Mouse (Mus musculus) heart, postnatal 0 days (tissue): ENCODE data around the gene Pla2g12a. TPM values are rescaled to one million over a fixed set of nuclear protein-coding genes. Genes with fewer than 3 reads are reported as not detected.

Source experiments
- ATAC-seq: fragments of 200-750 bp; cut with Nextera tagmentation; 2 replicates; pipeline ENCODE4 v1.8.0; 2017; ENCODE audit warnings: low read depth, moderate number of reproducible peaks, moderate library complexity; ENCODE audit not compliant: insufficient read depth
- DNase-seq: peaks from one replicate; pipeline ENCODE4 v3.0.0-alpha.2; 2016; ENCODE audit warnings: low spot score
- H3K27ac ChIP-seq: fragments of 300-500 bp; sonication (generic); 2 replicates; pipeline ENCODE4 v1.5.1; 2014; ENCODE audit warnings: low read depth, mild to moderate bottlenecking
- H3K27me3 ChIP-seq: fragments of 300-500 bp; sonication (generic); 2 replicates; pipeline ENCODE4 v1.6.1; 2014; ENCODE audit warnings: low read length, mixed read lengths; ENCODE audit not compliant: control insufficient read depth, insufficient read depth
- H3K36me3 ChIP-seq: fragments of 300-500 bp; sonication (generic); replicated peaks from 2 replicates; pipeline ENCODE4 v1.6.1; 2014; ENCODE audit warnings: low read length, mixed read lengths; ENCODE audit not compliant: control insufficient read depth, insufficient read depth
- H3K4me1 ChIP-seq: fragments of 300-500 bp; sonication (generic); 2 replicates; pipeline ENCODE4 v1.6.1; 2014; ENCODE audit warnings: antibody characterized with exemption; ENCODE audit not compliant: control insufficient read depth, insufficient read depth
- H3K4me2 ChIP-seq: fragments of 300-500 bp; sonication (generic); 2 replicates; pipeline ENCODE4 v1.6.1; 2014; ENCODE audit warnings: low read depth, mild to moderate bottlenecking, low read length, moderate library complexity
- H3K4me3 ChIP-seq: fragments of 300-500 bp; sonication (generic); 2 replicates; pipeline ENCODE4 v1.5.1; 2014; ENCODE audit warnings: low read depth, low read length
- H3K9ac ChIP-seq: fragments of 300-500 bp; sonication (generic); replicated peaks from 2 replicates; pipeline ENCODE4 v1.6.1; 2014; ENCODE audit warnings: low read depth, low read length, mixed read lengths
- H3K9me3 ChIP-seq: fragments of 300-500 bp; sonication (generic); replicated peaks from 2 replicates; pipeline ENCODE4 v1.6.1; 2016; ENCODE audit warnings: low read length; ENCODE audit not compliant: control insufficient read depth
- CTCF ChIP-seq: IDR thresholded peaks from 2 replicates; pipeline ENCODE4 v1.5.1; 2016; ENCODE audit warnings: antibody characterized with exemption, control low read depth, low read depth
- EP300 ChIP-seq: IDR thresholded peaks from 2 replicates; pipeline ENCODE4 v1.6.1; 2016; ENCODE audit warnings: antibody characterized with exemption, low read depth
- WGBS: fragments of 180-500 bp; shearing (Covaris S2); extraction: QIAGEN DNeasy Blood & Tissue Kit; methylation state at CpG from one replicate; pipeline ENCODE4 v1.1.7; 2014; 5-methylcytosine and 5-hydroxymethylcytosine counted together
- polyA plus RNA-seq: library from polyadenylated mRNA; unstranded; fragments of >200 nt; fragmentation: Nextera tagmentation; extraction: Ambion mirVana; gene quantifications from 2 replicates; pipeline ENCODE4 v1.2.1, GENCODE M21; 2015
- total RNA-seq: library from RNA; depleted of rRNA; stranded (reverse); fragments of >200 nt; gene quantifications from 2 replicates; pipeline ENCODE4 v1.2.3, GENCODE M21; 2014; ENCODE audit warnings: low replicate concordance

Pla2g12a gene
- total and polyA plus RNA-seq, 2 experiments from 2014 or later = 50.2 to 52.2 TPM

DNA sequence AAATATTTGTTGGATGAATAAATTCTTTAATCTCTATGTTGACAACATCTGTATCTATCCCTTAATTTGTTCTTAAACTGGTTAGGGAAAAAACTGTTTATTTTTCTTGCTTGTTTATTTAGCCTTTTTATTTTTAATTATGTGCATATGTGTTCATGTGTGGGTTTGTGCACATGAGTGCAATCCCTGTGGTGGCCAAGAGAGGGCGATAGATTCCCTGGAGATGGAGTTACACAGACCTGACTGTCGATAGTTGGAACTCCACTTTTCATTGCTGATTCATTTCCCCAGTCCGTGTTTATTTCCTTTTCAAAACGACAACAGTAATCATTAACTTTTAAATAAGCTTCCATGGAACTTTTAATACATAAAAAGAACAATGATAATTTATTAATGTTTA, 54.0 kb downstream of the Pla2g12a start:
- no peak for DNase-seq
- Histone ChIP-seq H3K4me3 (no peak overlapping the region), H3K36me3 (no peaks in the 10 kb centered on the region), H3K27ac (no peak overlapping the region), H3K4me2 (no peak overlapping the region), H3K9me3 (no peaks in the 10 kb centered on the region), H3K27me3 (no peaks in the 10 kb centered on the region), H3K9ac (no peak overlapping the region), H3K4me1 (no peaks in the 10 kb centered on the region)
- ATAC-seq = no peak
- WGBS = 39% methylated on average over 4 of the region's 4 CpGs
- TF ChIP-seq EP300 (no peak), CTCF (peak; percentile 15; the same call in 1 of the 2 replicates)

DNA sequence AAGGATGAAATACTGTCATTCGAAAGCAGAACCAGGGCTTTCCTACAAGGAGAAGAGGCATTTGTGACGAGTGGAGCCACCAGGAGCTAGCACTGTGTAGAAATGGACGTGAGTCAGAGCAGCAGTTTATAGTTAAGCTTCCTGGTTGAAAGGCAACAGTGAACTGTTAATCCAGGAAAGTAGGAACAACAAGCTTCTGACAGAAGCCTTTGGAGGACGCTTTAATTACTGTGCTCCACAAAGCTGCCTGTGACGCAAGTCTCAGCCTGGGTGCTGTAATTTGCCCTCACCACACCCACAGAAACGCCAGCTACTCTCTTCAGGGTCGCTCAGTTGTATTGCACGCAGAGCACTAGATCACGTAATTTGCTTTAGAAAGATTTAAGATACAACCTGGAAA, 58.2 kb downstream of the Pla2g12a start:
- Histone ChIP-seq H3K36me3 (no peaks in the 10 kb centered on the region), H3K4me2 (no peak overlapping the region), H3K9ac (no peak overlapping the region), H3K27me3 (no peaks in the 10 kb centered on the region), H3K27ac (no peak overlapping the region), H3K4me1 (no peaks in the 10 kb centered on the region), H3K4me3 (no peak overlapping the region), H3K9me3 (no peaks in the 10 kb centered on the region)
- no peak for TF ChIP-seq EP300
- TF ChIP-seq CTCF = no peak
- DNase-seq (no peak), ATAC-seq (no peak)
- WGBS = 60% methylated on average over 9 of the region's 9 CpGs

DNA sequence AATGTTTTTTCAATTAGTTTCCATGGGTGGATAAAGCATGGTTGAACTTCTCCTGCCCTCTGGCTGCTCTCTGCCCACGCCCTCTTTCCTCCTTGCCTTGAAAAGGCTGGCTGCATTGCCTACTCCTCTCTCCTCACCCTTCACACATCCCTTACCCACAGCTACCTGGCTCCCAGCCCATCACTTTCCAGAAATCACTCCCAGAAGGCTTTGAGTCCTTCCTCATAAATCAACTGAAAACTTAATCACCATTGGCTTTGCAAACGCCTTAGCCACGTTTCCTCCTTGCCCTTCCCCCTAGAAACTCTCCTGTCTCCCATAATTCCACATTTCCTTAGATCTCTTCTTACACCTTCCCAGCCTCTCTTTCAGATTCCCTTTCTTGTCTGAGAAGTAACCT, 59.4 kb downstream of the Pla2g12a start:
- TF ChIP-seq EP300 = no peak
- no peak for TF ChIP-seq CTCF

DNA sequence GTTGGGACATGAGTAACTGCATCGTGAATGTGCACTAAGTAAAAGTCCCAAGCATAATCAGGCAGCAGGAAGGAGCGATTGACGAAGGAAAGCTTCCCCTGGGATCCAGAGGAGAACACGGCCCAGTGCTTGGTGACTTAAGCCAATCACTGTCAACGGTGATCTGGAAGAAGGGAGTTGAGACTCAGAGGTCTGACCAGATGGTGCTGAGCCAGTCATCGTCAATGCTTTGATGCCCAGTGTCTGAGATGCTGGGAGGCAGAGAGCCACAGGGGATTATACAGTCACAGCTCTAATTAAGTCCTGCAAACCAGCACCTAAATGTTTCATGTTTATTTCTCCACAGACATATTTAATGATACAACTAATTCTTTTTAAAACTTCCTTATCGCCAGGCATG, 60.7 kb downstream of the Pla2g12a start:
- Histone ChIP-seq H3K4me3 (no peak overlapping the region), H3K4me2 (no peak overlapping the region), H3K36me3 (no peaks in the 10 kb centered on the region), H3K4me1 (no peaks in the 10 kb centered on the region), H3K27me3 (no peaks in the 10 kb centered on the region), H3K27ac (no peak overlapping the region), H3K9ac (no peak overlapping the region), H3K9me3 (no peaks in the 10 kb centered on the region)
- no peak for DNase-seq
- WGBS = 55% methylated on average over 7 of the region's 7 CpGs
- no peak for TF ChIP-seq EP300
- no peak for TF ChIP-seq CTCF
- no peak for ATAC-seq

More for the DNA sequence above, 59.4 kb downstream of the Pla2g12a start:
- 45% methylated on average over 3 of the region's 3 CpGs for WGBS
- H3K27me3 ChIP-seq = no peaks in the 10 kb centered on the region
- H3K4me3 ChIP-seq = no peak overlapping the region
- no peaks in the 10 kb centered on the region for H3K9me3 ChIP-seq
- no peaks in the 10 kb centered on the region for H3K36me3 ChIP-seq
- no peak overlapping the region for H3K27ac ChIP-seq
- ATAC-seq = no peak
- no peak overlapping the region for H3K9ac ChIP-seq
- no peaks in the 10 kb centered on the region for H3K4me1 ChIP-seq
- no peak for DNase-seq
- H3K4me2 ChIP-seq = no peak overlapping the region

DNA sequence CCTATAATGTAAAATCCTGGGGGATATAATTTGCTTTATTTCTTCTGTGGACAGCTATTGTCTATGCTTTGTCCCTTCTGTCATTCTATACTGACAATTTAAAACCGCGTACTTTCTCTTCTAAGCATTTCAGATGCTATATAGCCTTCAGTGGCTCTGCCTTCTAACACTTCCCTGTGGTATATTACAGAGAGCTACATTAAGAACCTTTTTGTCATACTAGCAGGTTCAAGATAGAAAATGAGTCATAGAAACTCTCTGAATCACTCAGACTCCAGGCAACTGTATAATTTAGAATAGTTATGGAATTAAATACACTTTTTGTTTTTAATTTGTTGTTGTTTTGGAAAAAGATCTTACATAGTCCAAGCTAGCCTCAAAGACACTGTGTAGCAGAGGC, 62.4 kb downstream of the Pla2g12a start:
- no peaks in the 10 kb centered on the region for H3K27me3 ChIP-seq
- no peak for TF ChIP-seq EP300
- no peak overlapping the region for H3K4me3 ChIP-seq
- no peak overlapping the region for H3K9ac ChIP-seq
- ATAC-seq (no peak), DNase-seq (no peak)
- no peaks in the 10 kb centered on the region for H3K4me1 ChIP-seq
- WGBS = 79% methylated on average over 2 of the region's 2 CpGs
- H3K27ac ChIP-seq = no peak overlapping the region
- no peak overlapping the region for H3K4me2 ChIP-seq
- no peaks in the 10 kb centered on the region for H3K9me3 ChIP-seq
- no peaks in the 10 kb centered on the region for H3K36me3 ChIP-seq

DNA sequence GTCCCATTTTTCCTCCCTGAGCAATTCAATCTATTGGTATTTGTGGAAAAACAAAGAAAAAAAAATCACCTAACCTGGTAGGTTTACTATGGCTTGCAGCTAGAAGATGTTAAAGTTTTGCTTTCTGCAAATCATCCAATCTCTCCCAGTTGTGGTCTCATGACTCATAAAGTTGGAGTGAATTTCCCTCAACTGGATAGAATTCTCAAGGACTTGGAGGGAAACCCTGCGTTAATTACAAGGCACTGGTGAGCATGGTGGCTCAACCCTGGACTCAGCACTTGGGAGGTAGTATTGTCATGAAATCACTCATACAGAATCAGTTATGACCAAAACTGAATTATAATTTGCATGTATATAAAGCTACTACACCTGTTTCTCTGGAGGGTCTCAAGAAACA, 62.9 kb downstream of the Pla2g12a start:
- TF ChIP-seq EP300 (no peak), CTCF (no peak)
- no peaks in the 10 kb centered on the region for H3K4me1 ChIP-seq
- H3K4me3 ChIP-seq = no peak overlapping the region
- no peak overlapping the region for H3K27ac ChIP-seq
- DNase-seq = no peak
- H3K27me3 ChIP-seq = no peaks in the 10 kb centered on the region
- 100% methylated on average over 1 of the region's 1 CpGs for WGBS
- no peak overlapping the region for H3K9ac ChIP-seq
- H3K36me3 ChIP-seq = no peaks in the 10 kb centered on the region
- no peak for ATAC-seq
- no peak overlapping the region for H3K4me2 ChIP-seq
- H3K9me3 ChIP-seq = no peaks in the 10 kb centered on the region
